Comparison of ENCODE assay signal across 28 mouse cellular contexts in genomic region chr2:155675118-155675517, GRCm38 (mm10). TPM values are rescaled to one million over a fixed set of nuclear protein-coding genes. Genes with fewer than 3 reads are reported as not detected.
DNase-seq lines count a peak whose midpoint lies in the region; ATAC-seq and TF ChIP-seq lines count a peak whose summit lies in the region.
"Had no signal": no experiment of that assay in that cellular context is flagged by ENCODE, and none has a peak within 500 bp of the region (broad histone marks: within the 10 kb centered on the region; RNA-seq: fewer than 3 reads in every experiment).

No protein-coding gene starts in this region.

- no peak for ATAC-seq in midbrain, embryonic 11.5 days (ENCODE audit: low FRiP score)
- ATAC-seq: activated CD4-positive, CD25-positive, alpha-beta regulatory T cell, adult 4 months; CD4-positive, CD25-positive, alpha-beta regulatory T cell, adult 4 months; forebrain, embryonic 13.5 days; forebrain, postnatal 0 days; intestine, postnatal 0 days had no signal

- no peak overlapping the region for H3K4me3 ChIP-seq in midbrain, embryonic 11.5 days (ENCODE audit: low read depth, low read length)
- H3K4me3 ChIP-seq in midbrain, embryonic 10.5 days = no peak overlapping the region
- H3K4me3 ChIP-seq in myocyte = no peak overlapping the region
- H3K4me3 ChIP-seq: embryonic facial prominence, embryonic 10.5 days; embryonic facial prominence, embryonic 13.5 days; erythroblast, embryonic 14.5 days; forebrain, embryonic 13.5 days; heart, embryonic 12.5 days; heart, embryonic 15.5 days; hindbrain, embryonic 12.5 days; hindbrain, embryonic 15.5 days had no signal

- no peak for TF ChIP-seq POLR2A in myocyte (IDR thresholded peaks at IDR 0.05; ENCODE audit: insufficient read length, low read depth)

- H3ac ChIP-seq in myocyte (ENCODE audit: control insufficient read depth, insufficient read length) = no peak overlapping the region

- peaks cover 71% of the 10 kb centered on the region for H3K79me2 ChIP-seq in myocyte (ENCODE audit: control insufficient read depth, insufficient read depth)

- no peaks in the 10 kb centered on the region for H3K27me3 ChIP-seq in midbrain, embryonic 11.5 days (ENCODE audit: control insufficient read depth, insufficient read depth, low read length)
- no peaks in the 10 kb centered on the region for H3K27me3 ChIP-seq in midbrain, embryonic 10.5 days (ENCODE audit: low read depth, poor library complexity, severe bottlenecking)
- H3K27me3 ChIP-seq in myocyte (ENCODE audit: control insufficient read depth, insufficient read depth, insufficient read length) = no peaks in the 10 kb centered on the region
- H3K27me3 ChIP-seq: embryonic facial prominence, embryonic 13.5 days; forebrain, embryonic 13.5 days; heart, embryonic 12.5 days; heart, embryonic 15.5 days; hindbrain, embryonic 12.5 days; hindbrain, embryonic 15.5 days had no signal

- H3K36me3 ChIP-seq in midbrain, embryonic 11.5 days (ENCODE audit: control insufficient read depth, insufficient read depth, low read length) = peaks cover 5% of the 10 kb centered on the region; the same call in 1 of the 2 replicates
- H3K36me3 ChIP-seq in midbrain, embryonic 10.5 days = peaks cover 28% of the 10 kb centered on the region
- H3K36me3 ChIP-seq in myocyte (ENCODE audit: control insufficient read depth, insufficient read depth) = peaks cover 22% of the 10 kb centered on the region

- H3K4me2 ChIP-seq in midbrain, embryonic 11.5 days = no peak overlapping the region
- H3K4me2 ChIP-seq in myocyte (ENCODE audit: low read depth) = peak overlapping the region; percentile 27
- H3K4me2 ChIP-seq: embryonic facial prominence, embryonic 13.5 days; forebrain, embryonic 13.5 days; heart, embryonic 12.5 days; heart, embryonic 15.5 days; hindbrain, embryonic 12.5 days; hindbrain, embryonic 15.5 days had no signal

- H3K4me1 ChIP-seq in midbrain, embryonic 11.5 days (ENCODE audit: control insufficient read depth, insufficient read depth, low read length) = no peaks in the 10 kb centered on the region
- no peaks in the 10 kb centered on the region for H3K4me1 ChIP-seq in midbrain, embryonic 10.5 days
- H3K4me1 ChIP-seq: embryonic facial prominence, embryonic 10.5 days; hindbrain, embryonic 12.5 days; hindbrain, embryonic 15.5 days had no signal

- H3K27ac ChIP-seq in midbrain, embryonic 11.5 days (ENCODE audit: low read depth, low read length) = no peak overlapping the region
- no peak overlapping the region for H3K27ac ChIP-seq in midbrain, embryonic 10.5 days (replicated peaks)
- H3K27ac ChIP-seq: embryonic facial prominence, embryonic 10.5 days; embryonic facial prominence, embryonic 13.5 days; forebrain, embryonic 13.5 days; heart, embryonic 15.5 days; hindbrain, embryonic 12.5 days; hindbrain, embryonic 15.5 days had no signal

- H3K9me3 ChIP-seq in midbrain, embryonic 11.5 days (ENCODE audit: control insufficient read depth, low read length) = no peaks in the 10 kb centered on the region
- no peaks in the 10 kb centered on the region for H3K9me3 ChIP-seq in midbrain, embryonic 10.5 days (replicated peaks)
- H3K9me3 ChIP-seq: embryonic facial prominence, embryonic 10.5 days; embryonic facial prominence, embryonic 13.5 days; forebrain, embryonic 13.5 days; heart, embryonic 12.5 days; heart, embryonic 15.5 days; hindbrain, embryonic 12.5 days; hindbrain, embryonic 15.5 days had no signal

- WGBS in midbrain, embryonic 11.5 days = 82% methylated on average over 4 of the region's 4 CpGs
- 79% methylated on average over 4 of the region's 4 CpGs for WGBS in midbrain, embryonic 10.5 days

- H3K9ac ChIP-seq in midbrain, embryonic 11.5 days (ENCODE audit: low read length) = no peak overlapping the region
- H3K9ac ChIP-seq: embryonic facial prominence, embryonic 13.5 days; forebrain, embryonic 13.5 days; forebrain, postnatal 0 days; heart, embryonic 12.5 days; heart, embryonic 15.5 days; hindbrain, embryonic 12.5 days; hindbrain, embryonic 15.5 days had no signal

- peak; percentile 38 to 53 for DNase-seq in cerebellum, adult 18-20 months
- no peak for DNase-seq in cerebellum, adult 9-11 months
- DNase-seq in heart, adult 11 months = peak; percentile 35
- DNase-seq in heart, postnatal 4 days = no peak
- DNase-seq in midbrain, embryonic 11.5 days (ENCODE audit: low spot score, missing footprints) = peak; percentile 8
- no peak for DNase-seq in midbrain, embryonic 10.5 days (ENCODE audit: low spot score)
- DNase-seq in lung, postnatal 36 days = no peak
- DNase-seq: adrenal gland, adult 8-10 months; adrenal gland, postnatal 25 days; cerebellum, postnatal 10 days; embryo, embryonic 11 days; forebrain, postnatal 0 days; gastrocnemius, postnatal 10 days; heart, adult 18-20 months; heart, postnatal 10 days; heart, postnatal 36 days had no signal

TF ChIP-seq in myocyte, 11 proteins besides CTCF, POLR2A, EP300 and RAD21:
- TF ChIP-seq POLR2AphosphoS2 (IDR thresholded peaks at IDR 0.05; ENCODE audit: insufficient read length, low read depth) (no peak), CEBPB (IDR thresholded peaks at IDR 0.05; ENCODE audit: insufficient read depth, poor library complexity, severe bottlenecking) (no peak), MYOG (IDR thresholded peaks at IDR 0.05; ENCODE audit: control insufficient read depth in 1 of 3, insufficient read depth in 1 of 3, insufficient read length in 2 of 3, low read depth in 2 of 3) (no peak), E2F4 (IDR thresholded peaks at IDR 0.05; ENCODE audit: insufficient read depth) (no peak), REST (IDR thresholded peaks at IDR 0.05; ENCODE audit: insufficient read depth, insufficient read length) (no peak), TCF12 (IDR thresholded peaks at IDR 0.05; ENCODE audit: insufficient read depth, poor library complexity, severe bottlenecking) (no peak), SRF (IDR thresholded peaks at IDR 0.05; ENCODE audit: control insufficient read depth, insufficient read length, low read depth) (no peak), MAX (IDR thresholded peaks at IDR 0.05; ENCODE audit: low read depth) (no peak), USF1 (IDR thresholded peaks at IDR 0.05; ENCODE audit: low read depth) (no peak), TCF3 (IDR thresholded peaks at IDR 0.05; ENCODE audit: insufficient read length, low read depth) (no peak), MYOD1 (IDR thresholded peaks at IDR 0.05; ENCODE audit: control insufficient read depth in 1 of 3, insufficient read length in 2 of 3, low read depth in 2 of 3) (no peak)
TF ChIP-seq in myocyte: peak in this region for 0.

RNA-seq across cellular contexts. Expression of gene Trpc4ap, which starts 17.1 kb away (rescaled TPM):
- 10 to 100 TPM; 81.3 to 82.1 TPM for total RNA-seq in heart, postnatal 4 days (2021)
- polyA plus RNA-seq in midbrain, embryonic 11.5 days (2014; fragmentation: Nextera tagmentation; extraction: Ambion mirVana) = 138 and 144 TPM in 2 replicates
- 123 and 137 TPM in 2 replicates for polyA plus RNA-seq in midbrain, embryonic 10.5 days (2016; fragmentation: Nextera tagmentation; extraction: Ambion mirVana)
- 89.0 TPM for polyA plus RNA-seq in myocyte (2012; fragmentation: generic; extraction: Trizol)

RNA-seq across cellular contexts. Expression of gene Edem2, which starts 54.2 kb away (rescaled TPM):
- 1 to 10 TPM; 9.3 to 9.7 TPM for total RNA-seq in heart, postnatal 4 days (2021)
- 32.3 and 34.6 TPM in 2 replicates for polyA plus RNA-seq in midbrain, embryonic 11.5 days (2014; fragmentation: Nextera tagmentation; extraction: Ambion mirVana)
- 34.0 and 34.4 TPM in 2 replicates for polyA plus RNA-seq in midbrain, embryonic 10.5 days (2016; fragmentation: Nextera tagmentation; extraction: Ambion mirVana)
- 21.9 TPM for polyA plus RNA-seq in myocyte (2012; fragmentation: generic; extraction: Trizol)

Comparison
In these comparisons a context has a peak if more than half of its experiments do, and no peak if none do; other contexts are left out.
1. DNase-seq: peak in cerebellum, adult 18-20 months (2 of 2), heart, adult 11 months (single experiment) and midbrain, embryonic 11.5 days (single experiment); none in cerebellum, adult 9-11 months (single experiment), heart, postnatal 4 days (single experiment), midbrain, embryonic 10.5 days (single experiment) and lung, postnatal 36 days (single experiment).